Mouse (Mus musculus): Measurements from ENCODE around the gene Rnpepl1.

- peak; percentile 74 for TF ChIP-seq CTCF (IDR thresholded peaks at IDR 0.05)
- no peak for TF ChIP-seq EP300 (IDR thresholded peaks at IDR 0.05)
Observed at GRCm38 (mm10) chr1:92906779-92907631, 3.6 kb upstream of the Rnpepl1 start, which contains the start of gene Dusp28.
